Mouse (Mus musculus): ENCODE measurements around the gene Hoxb8.

- TF ChIP-seq GATA1 (IDR thresholded peaks at IDR 0.05; ENCODE audit: low read length) (no peak), TAL1 (IDR thresholded peaks at IDR 0.05; ENCODE audit: low read length) (no peak)
These were observed 50.4 kb downstream of the Hoxb8 start for GRCm38 (mm10) chr11:96332105-96332504.

Data from erythroblast, embryonic 14.5 days (primary cell).